Mouse (Mus musculus) G1E (cell line): ENCODE results near the gene Syt2. TPM values are rescaled to one million over a fixed set of nuclear protein-coding genes. Genes with fewer than 3 reads are reported as not detected.

Experiments
- ATAC-seq: 2 replicates; pipeline ENCODE4 v1.8.0; 2016; ENCODE audit warnings: mild to moderate bottlenecking; ENCODE audit not compliant: insufficient number of reproducible peaks, poor library complexity, low FRiP score, severe bottlenecking; ENCODE audit errors: extremely low read depth
- DNase-seq: peaks from one replicate; pipeline ENCODE4 v3.0.0; 2012; ENCODE audit warnings: low spot score
- H3K27me3 ChIP-seq: 2 replicates; pipeline ENCODE4 v1.6.1; 2012; ENCODE audit warnings: mild to moderate bottlenecking, low read length, inconsistent platforms; ENCODE audit not compliant: insufficient read depth
- H3K36me3 ChIP-seq: replicated peaks from 2 replicates; pipeline ENCODE3; 2012; ENCODE audit warnings: mild to moderate bottlenecking, inconsistent platforms
- H3K4me1 ChIP-seq: 2 replicates; pipeline ENCODE4 v1.6.1; 2012; ENCODE audit warnings: low read depth, low read length, inconsistent platforms, mixed read lengths; ENCODE audit not compliant: insufficient read depth
- H3K4me3 ChIP-seq: 2 replicates; pipeline ENCODE4 v1.5.1; 2012; ENCODE audit warnings: low read depth, mild to moderate bottlenecking, inconsistent platforms, low read length, moderate library complexity, mixed read lengths
- H3K9me3 ChIP-seq: replicated peaks from 2 replicates; pipeline ENCODE4 v1.6.1; 2012; ENCODE audit warnings: inconsistent platforms
- CTCF ChIP-seq: IDR thresholded peaks from 2 replicates; pipeline ENCODE4 v1.5.1; 2012; ENCODE audit warnings: low read depth, low read length, inconsistent platforms, mixed read lengths
- GATA1 ChIP-seq: IDR thresholded peaks from 2 replicates; pipeline ENCODE4 v1.6.1; 2012; ENCODE audit warnings: borderline replicate concordance, low read length, inconsistent platforms, mixed read lengths
- GATA2 ChIP-seq: IDR thresholded peaks from 2 replicates; pipeline ENCODE4 v1.6.1; 2012; ENCODE audit warnings: low read depth, low read length, inconsistent platforms, borderline replicate concordance
- POLR2AphosphoS5 ChIP-seq: IDR thresholded peaks from 2 replicates; pipeline ENCODE4 v1.6.1; 2012; ENCODE audit warnings: low read depth, low read length, inconsistent platforms; ENCODE audit not compliant: insufficient replicate concordance
- TAL1 ChIP-seq: conservative IDR thresholded peaks from 2 replicates; pipeline ENCODE4 v1.6.1; 2012; ENCODE audit warnings: low read depth, low read length, inconsistent platforms, mixed read lengths
- polyA plus RNA-seq: library from polyadenylated mRNA; stranded (reverse); fragments of >175 nt; gene quantifications from 2 replicates; pipeline ENCODE4 v1.2.3, GENCODE M21; 2012
- total RNA-seq, 2 experiments: library from RNA; stranded (forward) in 1 of 2; stranded (reverse) in 1 of 2; fragments of 200-1000 nt in 1 of 2; fragments of >200 nt in 1 of 2; fragmentation: Nextera tagmentation in 1 of 2; gene quantifications; 2 replicates each; pipeline ENCODE4 v1.2.3; 2014 to 2017

The Syt2 gene
- total and polyA plus RNA-seq, 3 experiments, result 0.66 TPM; not detected in 2

DNA sequence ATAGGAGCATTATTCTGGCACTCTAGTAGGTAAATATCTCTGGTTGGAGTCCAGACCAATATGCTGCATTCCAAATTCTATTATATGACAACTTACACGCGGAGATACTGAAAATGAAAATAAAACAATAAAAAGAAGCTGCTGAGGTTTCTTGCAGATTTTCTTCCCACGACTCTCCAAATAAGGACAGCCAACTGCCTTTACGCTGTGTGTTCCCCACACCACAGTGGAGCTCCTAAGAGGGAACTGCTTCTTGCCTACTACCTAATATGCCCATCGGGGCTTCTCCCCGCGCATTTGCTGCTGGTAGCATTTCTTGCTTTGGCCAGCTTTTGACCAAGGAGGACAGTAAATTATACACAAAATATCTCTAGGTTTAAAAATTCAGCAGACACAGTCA is 155.3 kb downstream of the Syt2 start:
- no peaks in the 10 kb centered on the region; the same call in 1 of the 2 replicates for H3K9me3 ChIP-seq
- no peaks in the 10 kb centered on the region for H3K27me3 ChIP-seq
- peaks cover 9% of the 10 kb centered on the region for H3K36me3 ChIP-seq
- ATAC-seq, result no peak
- no peaks in the 10 kb centered on the region for H3K4me1 ChIP-seq
- no peak overlapping the region for H3K4me3 ChIP-seq
- no peak for DNase-seq
- TF ChIP-seq GATA1 (no peak), POLR2AphosphoS5 (no peak), TAL1 (no peak), CTCF (no peak), GATA2 (no peak)

DNA sequence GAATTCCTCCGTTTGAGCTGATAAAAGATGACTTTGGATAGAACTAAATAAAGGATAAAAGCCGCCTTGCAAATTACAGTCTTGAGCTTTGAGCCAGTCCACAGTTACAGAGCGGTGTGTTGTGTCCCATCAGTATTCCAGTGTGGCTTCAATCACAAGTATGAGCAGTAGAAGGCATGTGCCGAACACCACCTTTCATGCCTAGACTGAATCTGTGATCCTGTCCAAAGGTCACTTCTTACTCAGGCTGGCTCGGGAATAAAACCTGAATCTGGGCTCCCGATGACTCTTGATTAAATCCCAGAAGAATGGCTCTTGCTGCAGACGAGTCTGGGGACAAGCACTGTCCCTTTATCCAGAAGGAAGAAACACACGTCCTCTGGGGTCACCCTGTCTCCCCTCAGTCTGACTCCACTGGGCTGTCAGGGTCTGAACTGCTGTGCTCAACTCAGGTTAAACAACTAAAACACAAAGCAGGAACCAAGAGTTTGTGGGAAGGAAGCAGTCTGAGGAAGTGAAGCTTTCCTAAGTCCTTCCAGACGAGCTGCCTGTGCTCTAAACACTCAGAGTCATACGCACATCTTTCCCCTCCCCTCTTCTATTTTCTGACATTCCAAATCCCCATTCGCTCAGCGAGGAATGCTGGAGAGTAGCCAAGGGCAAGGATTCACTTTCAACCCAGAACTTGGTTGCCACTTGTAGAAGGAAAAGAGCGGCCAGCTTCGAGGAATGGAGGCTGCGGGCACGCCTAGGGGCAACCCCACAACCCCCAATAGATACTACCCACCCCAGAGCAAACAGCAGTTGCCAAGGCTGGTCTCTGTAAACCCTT is 157.0 kb downstream of the Syt2 start:
- DNase-seq, result no peak
- no peak for ATAC-seq
- TF ChIP-seq POLR2AphosphoS5, result no peak
- no peak for TF ChIP-seq GATA2
- no peak for TF ChIP-seq GATA1
- TF ChIP-seq TAL1, result no peak
- TF ChIP-seq CTCF, result no peak
- no peak overlapping the region for H3K4me3 ChIP-seq
- no peaks in the 10 kb centered on the region for H3K27me3 ChIP-seq
- peaks cover 5% of the 10 kb centered on the region for H3K36me3 ChIP-seq
- H3K4me1 ChIP-seq, result no peaks in the 10 kb centered on the region
- no peaks in the 10 kb centered on the region; the same call in 1 of the 2 replicates for H3K9me3 ChIP-seq

DNA sequence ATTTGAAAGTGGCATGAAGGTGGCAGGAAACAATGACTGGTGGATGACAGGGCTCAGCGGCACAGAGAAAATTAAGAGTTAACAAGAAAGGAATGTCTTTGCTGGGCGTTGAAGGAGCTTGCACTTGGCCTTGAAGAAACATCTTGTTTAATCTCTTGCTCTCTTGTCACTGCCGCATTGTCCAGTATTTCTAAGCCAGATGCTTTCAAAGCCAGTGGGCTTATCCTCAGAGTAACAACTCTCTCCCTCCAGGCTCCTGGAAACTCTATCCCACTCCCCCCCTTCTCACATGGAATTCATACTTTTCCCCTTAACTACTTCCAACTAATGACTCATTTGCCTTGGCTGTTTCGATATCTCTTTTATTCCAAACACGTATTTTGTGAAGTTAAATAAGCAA is 157.9 kb downstream of the Syt2 start:
- Histone ChIP-seq H3K4me3 (no peak overlapping the region), H3K27me3 (no peaks in the 10 kb centered on the region), H3K4me1 (no peaks in the 10 kb centered on the region), H3K36me3 (peaks cover 3% of the 10 kb centered on the region), H3K9me3 (no peaks in the 10 kb centered on the region; the same call in 1 of the 2 replicates)
- TF ChIP-seq CTCF (no peak), GATA2 (no peak), TAL1 (no peak), POLR2AphosphoS5 (no peak), GATA1 (no peak)
- DNase-seq (no peak), ATAC-seq (no peak)

DNA sequence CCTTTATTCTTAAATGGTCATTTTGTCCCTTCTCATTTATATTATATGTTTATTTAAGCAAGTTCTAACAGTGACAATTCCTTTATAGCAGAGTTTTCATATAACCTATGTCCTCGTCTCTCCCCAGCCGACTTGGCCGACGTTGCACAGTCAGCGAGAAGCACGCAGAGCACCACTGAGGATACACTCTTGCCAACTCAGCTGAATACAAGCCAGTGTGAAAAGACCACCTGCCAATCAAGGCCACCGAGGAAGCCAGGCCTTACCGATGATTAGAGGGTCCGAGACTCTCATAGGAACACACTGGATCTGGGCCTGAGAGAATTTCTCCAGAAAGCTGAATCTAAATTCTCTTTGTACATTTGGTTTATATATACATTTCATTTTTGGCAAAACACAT is 159.0 kb downstream of the Syt2 start:
- TF ChIP-seq TAL1 (no peak), GATA2 (no peak), CTCF (no peak), GATA1 (no peak), POLR2AphosphoS5 (no peak)
- DNase-seq (no peak), ATAC-seq (no peak)
- H3K9me3 ChIP-seq, result no peaks in the 10 kb centered on the region
- H3K27me3 ChIP-seq, result no peaks in the 10 kb centered on the region
- no peaks in the 10 kb centered on the region for H3K36me3 ChIP-seq
- H3K4me3 ChIP-seq, result no peak overlapping the region
- H3K4me1 ChIP-seq, result no peaks in the 10 kb centered on the region

Other genes with a start within 250 kb of the Syt2 start
- gene Cyb5r1, start 241.1 kb upstream of the Syt2 start, total RNA-seq (2014; fragmentation: Nextera tagmentation), result 115 and 119 TPM in 2 replicates
- 41.6 and 42.1 TPM in 2 replicates for gene Cyb5r1, start 241.1 kb upstream of the Syt2 start, total RNA-seq (2017)
- gene Cyb5r1, start 241.1 kb upstream of the Syt2 start, polyA plus RNA-seq, result 48.1 and 59.5 TPM in 2 replicates
- 154 and 168 TPM in 2 replicates for gene Adipor1, start 231.3 kb upstream of the Syt2 start, total RNA-seq (2014; fragmentation: Nextera tagmentation)
- 82.0 and 88.8 TPM in 2 replicates for gene Adipor1, start 231.3 kb upstream of the Syt2 start, total RNA-seq (2017)
- 97.2 and 129 TPM in 2 replicates for gene Adipor1, start 231.3 kb upstream of the Syt2 start, polyA plus RNA-seq
- 26.2 and 42.8 TPM in 2 replicates for gene Klhl12, start 191.1 kb upstream of the Syt2 start, total RNA-seq (2014; fragmentation: Nextera tagmentation)
- 36.9 and 39.0 TPM in 2 replicates for gene Klhl12, start 191.1 kb upstream of the Syt2 start, total RNA-seq (2017)
- gene Klhl12, start 191.1 kb upstream of the Syt2 start, polyA plus RNA-seq, result 4.8 and 5.1 TPM in 2 replicates
- 24.7 and 27.9 TPM in 2 replicates for gene Rabif, start 152.0 kb upstream of the Syt2 start, total RNA-seq (2014; fragmentation: Nextera tagmentation)
- 32.2 and 33.5 TPM in 2 replicates for gene Rabif, start 152.0 kb upstream of the Syt2 start, total RNA-seq (2017)
- 9.2 and 12.8 TPM in 2 replicates for gene Rabif, start 152.0 kb upstream of the Syt2 start, polyA plus RNA-seq
- not detected in 2 replicates for gene Mgat4e, start 97.0 kb upstream of the Syt2 start, total RNA-seq (2014; fragmentation: Nextera tagmentation)
- gene Mgat4e, start 97.0 kb upstream of the Syt2 start, total RNA-seq (2017), result 0.38 and 0.64 TPM in 2 replicates
- gene Mgat4e, start 97.0 kb upstream of the Syt2 start, polyA plus RNA-seq, result not detected in 2 replicates
- gene Kdm5b, start 86.5 kb upstream of the Syt2 start, total RNA-seq (2014; fragmentation: Nextera tagmentation), result 148 and 174 TPM in 2 replicates
- gene Kdm5b, start 86.5 kb upstream of the Syt2 start, total RNA-seq (2017), result 66.1 and 70.7 TPM in 2 replicates
- gene Kdm5b, start 86.5 kb upstream of the Syt2 start, polyA plus RNA-seq, result 21.2 and 22.4 TPM in 2 replicates